Mouse (Mus musculus): Measurements from ENCODE around the gene Car3.

DNA sequence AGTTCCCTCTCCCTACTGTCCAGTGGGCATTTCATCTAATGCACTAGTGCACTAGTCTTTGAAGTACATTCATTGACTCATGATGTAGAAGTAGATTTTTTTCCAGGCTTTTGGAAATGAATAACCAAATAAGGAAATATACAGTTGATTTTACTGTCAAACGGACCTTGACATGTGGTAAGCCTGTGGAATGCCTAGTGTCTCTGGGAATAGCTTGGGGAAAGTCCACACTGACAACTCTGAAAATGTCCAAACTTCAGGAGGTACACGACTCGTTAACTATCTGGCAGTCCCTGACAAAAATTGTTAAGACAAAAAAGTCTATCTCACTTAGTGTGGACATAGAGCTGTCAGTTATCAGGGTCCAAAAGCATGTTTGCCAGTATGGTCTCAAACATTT, 40.9 kb downstream of the Car3 start:
- TF ChIP-seq CTCF (IDR thresholded peaks at IDR 0.05; ENCODE audit: low read depth) (no peak), EP300 (IDR thresholded peaks at IDR 0.05; ENCODE audit: low read depth) (no peak)

All from liver, postnatal 0 days (tissue).